Mouse (Mus musculus): ENCODE measurements around the gene Mcrs1.
"Not testable (repeated sequence)": the region's sequence is repeated elsewhere in the genome, so short reads cannot be mapped to it uniquely, and the experiment has no call there.

The Mcrs1 gene

DNA sequence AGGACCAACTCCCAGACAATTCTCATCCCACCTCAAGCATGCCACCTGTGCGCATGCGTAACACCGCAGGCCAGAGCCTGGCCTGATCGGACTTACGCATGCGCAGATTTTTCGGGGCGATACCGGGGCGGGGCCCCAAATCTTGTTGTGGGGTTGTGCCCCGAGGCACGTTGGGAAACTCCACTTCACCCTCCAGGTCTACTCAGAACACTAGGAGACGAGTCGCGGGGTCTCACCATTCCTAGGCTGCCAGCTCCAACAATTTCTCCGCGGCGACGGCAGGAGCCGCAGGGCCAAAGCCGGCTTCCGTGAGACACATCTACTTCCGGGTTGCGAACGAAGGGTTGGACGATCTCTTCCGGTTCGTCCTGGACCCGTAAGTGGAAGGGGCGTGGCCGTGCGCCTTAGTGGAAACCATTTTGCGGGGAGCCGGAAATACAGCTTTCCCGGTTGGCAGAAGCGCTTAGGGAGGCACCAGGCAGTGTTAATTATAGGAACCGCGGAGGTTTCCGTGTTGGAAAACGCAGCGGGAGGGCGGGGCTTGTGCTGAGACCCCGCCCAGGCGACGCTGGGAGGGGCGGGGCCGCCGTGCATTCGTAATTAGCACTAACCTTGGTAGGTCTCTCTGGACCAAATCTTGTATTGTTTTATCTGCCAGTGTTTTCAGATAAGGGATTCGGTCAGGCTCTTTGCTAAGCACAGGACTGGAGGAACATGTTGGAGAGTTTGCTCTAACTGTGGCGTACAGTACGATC is at the start of gene Mcrs1:
Gene Mcrs1 (minus strand): TSS at position 336 of the 755 bp plus-strand sequence.
- peak; percentile 99 for DNase-seq

DNA sequence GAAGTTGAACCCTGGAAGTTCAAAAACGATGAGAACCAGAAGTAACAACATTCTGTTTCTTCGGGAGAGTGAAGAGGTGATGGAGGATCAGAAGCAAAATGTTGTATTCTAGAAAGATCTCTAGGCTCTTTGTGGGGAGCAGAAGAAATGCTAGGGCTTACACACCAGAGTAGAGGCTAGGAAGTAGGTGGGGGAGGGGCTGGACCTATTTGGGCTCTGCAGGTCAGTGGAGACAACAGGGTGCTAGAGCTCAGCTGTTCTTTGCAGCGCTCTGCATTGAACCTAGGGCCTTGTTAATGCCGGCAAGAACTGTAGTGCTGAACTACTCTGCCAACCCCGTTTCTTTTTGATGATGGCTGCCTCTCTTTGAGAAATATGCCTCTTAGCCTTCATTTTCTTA is 44.5 kb upstream of the Mcrs1 start:
- peak; percentile 25 for DNase-seq

DNA sequence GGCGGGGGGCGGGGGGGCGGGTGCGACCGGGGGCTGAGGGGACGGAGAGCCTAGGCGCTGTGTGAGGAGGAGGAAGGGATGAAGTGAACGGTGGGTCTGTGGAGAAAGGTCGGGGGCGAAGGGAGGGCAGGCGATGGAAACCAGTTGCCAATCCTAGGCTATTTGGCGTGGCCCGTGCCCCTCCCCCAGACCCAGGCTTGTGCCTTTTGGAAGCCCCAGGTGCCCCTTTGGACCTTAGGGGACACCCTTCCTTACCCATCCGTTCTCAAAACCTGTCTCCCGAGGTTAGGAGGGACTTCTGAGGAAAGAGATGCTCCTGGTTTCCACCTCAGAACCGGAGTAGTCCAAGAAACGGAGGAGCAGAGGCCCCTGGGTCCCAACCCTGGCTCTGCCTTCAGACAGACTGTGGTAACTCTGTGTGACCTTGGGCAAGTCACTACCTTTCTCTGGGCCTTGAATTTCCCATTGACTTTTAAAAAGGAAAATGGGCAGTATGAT is 43.8 kb upstream of the Mcrs1 start, which contains the start of gene Fam186b:
Gene Fam186b (minus strand): TSS at position 405 of the 498 bp plus-strand sequence.
- DNase-seq, result peak; percentile 51

- DNase-seq, result peak; percentile 91
Measured at GRCm38 (mm10) chr15:99294813-99295374, 43.1 kb upstream of the Mcrs1 start, which contains the start of gene Prpf40b. TSS of gene Prpf40b (plus strand) at chr15:99295087.

GRCm38 (mm10) chr15:99294287-99294686 is 42.5 kb upstream of the Mcrs1 start:
- no peak for DNase-seq

DNA sequence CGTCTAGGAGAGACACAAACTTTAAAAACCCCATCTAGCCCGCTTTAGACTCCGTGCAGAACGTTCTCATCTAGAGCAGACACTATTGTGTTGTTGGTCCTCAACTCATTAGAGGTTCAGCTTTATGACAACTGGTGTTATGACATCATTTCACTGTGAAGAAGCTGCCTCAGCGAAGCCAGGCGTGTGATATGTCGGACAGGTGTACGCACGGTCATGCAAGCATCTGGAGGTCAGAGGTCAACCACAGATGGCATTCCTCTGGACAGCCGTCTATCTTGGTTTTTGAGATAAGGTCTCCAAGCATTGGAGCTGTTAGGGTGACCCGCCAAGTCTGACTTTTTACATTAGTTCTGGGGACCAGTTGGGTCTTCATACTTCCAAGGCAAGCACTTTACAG is 38.8 kb upstream of the Mcrs1 start:
- DNase-seq, result no peak

GRCm38 (mm10) chr15:99285189-99285535 is 33.4 kb upstream of the Mcrs1 start:
- no peak for DNase-seq

GRCm38 (mm10) chr15:99284527-99285188 is 32.9 kb upstream of the Mcrs1 start:
- no peak for DNase-seq

GRCm38 (mm10) chr15:99283456-99283855 is 31.7 kb upstream of the Mcrs1 start:
- no peak for DNase-seq

DNA sequence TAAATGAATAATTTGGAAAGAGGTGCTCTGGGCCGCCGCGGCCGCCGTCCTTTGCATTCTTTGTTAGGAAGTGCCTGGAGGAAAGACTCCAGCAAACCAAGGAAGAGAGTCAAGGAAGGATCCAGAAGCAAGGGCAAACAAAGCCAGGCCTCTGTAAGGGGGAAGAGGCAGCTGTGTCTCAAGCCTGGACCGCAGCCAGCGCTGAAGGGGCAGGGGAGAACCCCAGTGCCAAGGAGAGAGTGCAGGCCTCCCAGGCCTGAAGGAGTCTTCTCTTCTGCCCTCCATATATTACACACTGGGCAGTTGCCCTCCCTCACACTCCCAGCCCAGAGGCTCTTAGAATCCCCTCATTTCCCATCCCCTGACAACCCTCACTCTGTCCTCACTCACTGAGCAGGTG is 26.5 kb upstream of the Mcrs1 start:
- no peak for DNase-seq

DNA sequence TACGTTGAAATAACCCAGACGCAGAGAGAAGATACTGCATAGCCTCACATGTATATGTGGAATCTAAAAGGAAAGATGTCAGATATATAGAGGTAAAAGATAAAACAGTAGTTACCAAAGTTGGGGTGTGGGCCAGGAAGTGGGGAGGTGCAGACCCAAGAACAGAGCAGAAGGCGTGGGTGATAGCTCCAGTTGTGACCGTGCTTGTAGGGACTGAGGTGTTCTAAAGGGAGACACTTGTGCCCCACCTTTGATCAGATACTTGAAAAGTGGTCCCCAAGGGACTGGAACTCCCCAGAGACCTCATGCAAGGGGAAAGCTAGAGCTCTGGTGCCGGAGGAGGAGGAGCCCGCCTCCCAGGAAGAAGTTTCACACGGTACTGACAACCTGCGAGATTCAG is 24.3 kb upstream of the Mcrs1 start:
- no peak for DNase-seq

DNA sequence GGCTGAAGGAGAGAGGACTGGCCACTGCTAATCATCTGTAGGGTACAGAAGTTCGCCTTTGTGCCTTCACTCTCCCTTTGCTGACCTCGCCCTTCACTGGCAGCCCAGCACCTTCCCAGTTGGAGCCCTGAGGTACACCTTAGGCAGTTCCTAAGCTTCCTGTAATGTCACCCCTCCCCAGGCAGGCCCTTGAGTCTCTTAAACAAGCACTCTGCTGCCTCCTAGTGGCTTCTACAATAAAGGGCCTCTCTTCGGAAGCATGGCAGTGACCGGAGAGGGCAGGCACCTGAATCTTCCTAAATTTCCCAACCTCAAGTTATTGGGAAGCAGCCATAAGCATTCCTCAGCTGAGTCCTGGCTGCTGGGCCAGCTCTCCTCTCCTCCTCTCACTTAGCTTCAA is 13.9 kb upstream of the Mcrs1 start:
- peak; percentile 62 for DNase-seq

DNA sequence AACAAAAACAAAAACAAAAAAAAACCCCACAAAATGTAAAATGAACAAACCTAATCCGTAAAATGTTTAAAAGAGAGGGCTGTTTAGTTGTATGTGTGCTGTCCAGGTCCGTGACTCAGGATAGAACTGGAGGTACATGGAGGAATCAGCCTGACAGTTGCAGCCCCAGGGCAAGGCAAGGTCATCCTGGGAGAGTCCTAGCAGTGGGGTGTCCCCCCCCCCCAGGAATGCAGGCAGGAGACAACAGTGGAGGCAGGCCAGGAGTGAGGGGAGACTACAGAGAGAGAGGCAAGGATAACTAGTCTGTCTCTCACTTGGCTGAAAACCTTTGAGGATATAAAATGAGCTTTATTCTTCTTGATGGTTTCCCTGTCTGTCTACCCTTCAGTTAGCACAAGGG is 12.6 kb upstream of the Mcrs1 start:
- no peak for DNase-seq

GRCm38 (mm10) chr15:99262702-99263101 is 10.9 kb upstream of the Mcrs1 start:
- no peak for DNase-seq

GRCm38 (mm10) chr15:99259730-99260252 is 8.0 kb upstream of the Mcrs1 start:
- DNase-seq, result no peak

DNA sequence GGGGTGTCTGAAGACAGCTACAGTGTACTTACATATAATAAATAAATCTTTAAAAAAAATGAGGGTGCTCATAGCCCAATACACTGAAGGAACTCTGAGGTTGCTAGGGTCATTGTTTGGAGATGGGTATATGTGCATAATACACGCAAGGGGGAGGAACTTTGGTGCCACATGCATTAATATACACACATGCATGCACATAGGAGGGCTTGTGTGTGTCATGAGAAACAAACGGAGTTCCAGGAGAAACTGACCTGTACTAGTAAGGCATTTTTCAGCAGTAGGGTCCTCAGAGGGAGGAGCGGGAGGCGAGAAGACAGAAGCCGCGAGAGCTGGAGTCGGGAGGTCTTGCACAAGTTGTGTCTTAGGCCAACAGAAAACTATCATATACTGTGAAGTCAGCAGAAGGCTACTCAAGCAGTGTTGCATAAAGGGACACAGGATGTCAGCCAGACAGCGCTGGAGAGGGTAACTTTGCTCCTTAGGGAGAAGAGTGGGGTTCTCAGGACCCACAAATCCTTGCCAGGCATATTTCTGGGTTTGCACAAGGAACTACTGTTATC is 7.5 kb upstream of the Mcrs1 start:
- no peak for DNase-seq

DNA sequence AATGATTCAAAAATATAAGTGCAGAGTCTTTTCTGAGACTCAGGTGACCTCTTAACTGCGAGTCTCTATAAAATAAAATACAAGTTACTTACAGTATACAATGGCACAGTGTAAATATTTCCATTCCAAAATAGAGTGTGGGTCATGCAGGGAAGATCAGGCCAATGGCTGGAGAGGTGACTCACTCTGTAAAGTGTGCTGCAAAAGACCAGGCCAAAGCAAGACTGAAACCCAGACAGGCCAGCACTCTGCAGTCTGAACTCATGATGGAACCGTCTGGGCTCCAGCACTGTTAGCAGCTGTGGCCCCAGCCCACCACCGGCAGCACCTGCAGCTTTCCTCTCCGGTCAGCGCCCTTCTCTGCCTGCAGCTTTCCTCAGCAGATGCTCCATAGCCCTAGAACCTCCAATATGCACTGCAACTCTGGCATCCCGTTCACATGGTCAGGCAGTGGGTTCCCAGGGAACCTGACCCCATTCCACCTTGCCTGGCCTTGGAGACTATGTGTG is 3.5 kb upstream of the Mcrs1 start:
- no peak for DNase-seq

DNA sequence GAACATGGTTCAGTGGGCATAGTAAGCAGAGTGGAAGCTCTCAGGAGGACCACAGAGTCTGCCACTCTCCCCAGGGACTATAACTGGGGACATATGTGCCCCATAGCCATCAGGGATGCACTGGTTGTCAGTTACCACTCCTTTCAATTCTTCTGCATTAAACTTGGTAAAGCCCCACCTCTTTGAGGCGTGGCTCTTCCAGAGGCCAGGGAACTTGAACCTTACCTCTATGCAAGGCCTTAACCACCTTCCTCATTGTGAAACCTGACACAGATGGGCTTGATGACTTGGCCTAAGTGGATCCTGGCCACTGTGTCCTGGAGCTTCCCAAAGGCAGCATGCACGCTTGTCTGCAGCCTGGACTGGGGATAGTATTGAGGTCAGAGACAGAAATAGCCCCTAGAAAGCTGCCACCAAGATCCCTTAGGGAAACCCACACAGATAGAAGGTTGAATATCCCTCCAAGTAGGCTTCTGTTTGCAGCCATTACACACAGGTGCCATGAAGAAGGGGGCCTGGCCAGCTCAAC is 2.8 kb upstream of the Mcrs1 start:
- DNase-seq, result no peak

DNA sequence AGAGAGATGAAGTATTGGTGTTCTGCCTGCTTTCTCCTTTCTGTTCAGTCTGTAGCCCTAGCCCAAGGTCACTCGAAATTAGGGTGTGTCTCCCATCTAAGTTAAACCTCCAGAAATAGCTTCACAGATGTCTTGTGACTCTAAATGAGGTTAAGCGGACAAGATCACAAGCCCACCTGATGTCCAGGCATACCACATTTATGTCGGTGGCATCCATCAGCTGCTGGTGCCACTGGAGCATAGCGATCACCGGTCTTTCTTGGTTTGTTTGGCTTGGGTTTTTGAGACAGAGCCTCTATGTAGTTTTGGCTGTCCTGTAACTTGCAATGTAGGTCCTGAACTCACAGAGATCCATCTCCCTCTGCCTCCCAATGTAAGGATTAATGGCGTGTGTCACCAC is 2.0 kb upstream of the Mcrs1 start:
- no peak for DNase-seq

DNA sequence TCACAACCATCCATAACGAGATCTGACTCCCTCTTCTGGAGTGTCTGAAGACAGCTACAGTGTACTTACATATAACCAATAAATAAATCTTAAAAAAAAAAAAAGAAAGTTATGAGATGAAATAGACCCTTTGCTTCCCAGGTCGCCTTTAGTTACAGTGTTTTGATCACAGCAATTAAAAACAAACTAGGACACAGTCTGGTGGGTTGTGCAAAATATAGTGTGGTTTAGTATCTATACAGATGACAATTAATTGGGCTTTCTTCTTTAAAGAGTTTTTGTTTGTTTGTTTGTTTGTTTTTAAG is 1.4 kb upstream of the Mcrs1 start:
- not testable (repeated sequence) for DNase-seq

GRCm38 (mm10) chr15:99252381-99253174 is 817 bp upstream of the Mcrs1 start:
- DNase-seq, result no peak

GRCm38 (mm10) chr15:99251111-99251510 is 650 bp downstream of the Mcrs1 start:
- not testable (repeated sequence) for DNase-seq

All from cerebellum, adult 8-10 months (tissue).